Mouse (Mus musculus) hematopoietic stem cell, adult 5-6 weeks (primary cell): Measurements from ENCODE around the gene Wipf1. TPM values are rescaled to one million over a fixed set of nuclear protein-coding genes. Genes with fewer than 3 reads are reported as not detected.

ENCODE experiments used
- ATAC-seq, 2 experiments: fragments of 125-278 bp in 1 of 2; replicated peaks in 1 of 2; 2 replicates each; pipeline ENCODE4 v1.8.0; 2016 to 2017; ENCODE audit warnings: inconsistent platforms in 2 of 2, mild to moderate bottlenecking in 2 of 2, moderate number of reproducible peaks in 2 of 2, low read depth in 1 of 2, moderate TSS enrichment in 1 of 2; ENCODE audit not compliant: low FRiP score in 2 of 2, poor library complexity in 2 of 2, severe bottlenecking in 2 of 2, insufficient read depth in 1 of 2, low TSS enrichment in 1 of 2
- total RNA-seq: library from RNA; stranded (forward); fragments of 172-1452, 232-1000 nt; gene quantifications from 2 replicates; pipeline ENCODE4 v1.2.3, GENCODE M21; 2017

Wipf1 gene
- total RNA-seq, 1 experiment from 2014 or later = 18.8 TPM

DNA sequence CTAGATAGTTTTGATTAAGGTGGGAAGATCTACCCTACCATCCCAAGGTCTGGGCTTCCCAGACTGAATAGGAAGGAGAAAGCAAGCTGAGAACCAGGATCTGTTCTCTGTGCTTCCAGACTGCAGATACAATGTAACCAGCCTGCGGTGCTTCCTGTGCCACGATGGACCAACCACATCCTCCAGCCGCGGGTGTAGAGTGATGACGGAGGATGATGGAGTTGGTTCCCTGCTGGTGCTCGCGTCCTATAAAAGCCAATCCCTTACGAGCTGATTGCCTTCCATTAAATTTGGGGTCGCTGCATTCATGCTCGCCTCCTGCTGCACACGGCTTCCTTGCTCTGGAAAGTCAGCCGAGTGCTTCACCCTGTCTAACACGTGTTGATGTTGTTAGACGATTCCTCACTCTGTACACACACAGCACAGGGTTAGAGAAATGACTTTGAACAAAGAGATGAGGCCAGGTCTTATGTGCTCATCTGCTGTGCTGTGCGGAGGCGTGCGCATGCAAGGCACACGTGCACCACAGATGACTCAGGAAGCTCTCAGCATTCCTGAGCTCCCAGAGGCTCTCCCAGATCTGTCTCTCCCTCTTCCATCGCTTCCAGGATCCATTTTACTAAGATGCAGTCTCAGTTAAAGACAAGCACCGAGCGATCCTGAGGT is 100.6 kb downstream of the Wipf1 start:
- ATAC-seq = no peak; a peak in 1 of 4 replicates

DNA sequence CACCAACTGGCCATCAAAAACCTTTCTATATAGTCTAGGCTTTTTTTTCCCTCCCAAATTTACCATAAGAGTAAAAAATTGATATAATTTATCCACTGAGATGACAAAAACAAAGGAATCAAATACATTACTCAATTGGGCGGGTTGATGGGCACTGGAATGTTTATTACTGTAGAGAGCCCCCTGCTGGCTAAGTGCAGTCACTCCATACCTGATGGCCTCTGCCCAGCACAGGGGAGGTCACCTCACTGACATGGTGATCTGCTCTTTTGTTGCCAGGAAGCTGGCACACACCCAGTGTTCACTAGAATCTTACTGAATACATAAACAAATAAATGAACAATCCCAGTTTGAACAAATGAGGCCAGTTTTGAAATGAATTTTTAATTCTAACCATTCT is 102.2 kb downstream of the Wipf1 start:
- ATAC-seq = peak; percentile 43 to 74; a peak in 1 of 4 replicates

DNA sequence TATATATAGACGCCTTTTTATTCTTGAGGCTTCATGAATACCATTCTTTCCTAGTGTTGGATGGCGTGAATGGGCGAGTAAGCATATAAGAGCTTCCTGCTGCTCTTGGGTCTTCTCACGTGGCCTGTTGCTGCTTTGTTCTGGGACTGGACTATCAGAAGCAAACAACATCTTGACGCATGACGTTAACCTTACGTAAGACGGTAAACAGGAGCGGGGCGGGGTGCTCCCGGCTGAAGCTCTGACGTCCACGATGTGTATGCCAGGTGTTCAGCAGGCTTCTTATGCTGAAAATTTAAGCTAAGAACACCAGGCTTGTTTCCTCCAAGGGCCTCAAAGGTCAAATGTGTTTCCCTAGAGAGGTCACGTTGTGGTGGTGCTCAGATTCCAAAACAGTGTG is 103.7 kb downstream of the Wipf1 start:
- ATAC-seq = no peak

DNA sequence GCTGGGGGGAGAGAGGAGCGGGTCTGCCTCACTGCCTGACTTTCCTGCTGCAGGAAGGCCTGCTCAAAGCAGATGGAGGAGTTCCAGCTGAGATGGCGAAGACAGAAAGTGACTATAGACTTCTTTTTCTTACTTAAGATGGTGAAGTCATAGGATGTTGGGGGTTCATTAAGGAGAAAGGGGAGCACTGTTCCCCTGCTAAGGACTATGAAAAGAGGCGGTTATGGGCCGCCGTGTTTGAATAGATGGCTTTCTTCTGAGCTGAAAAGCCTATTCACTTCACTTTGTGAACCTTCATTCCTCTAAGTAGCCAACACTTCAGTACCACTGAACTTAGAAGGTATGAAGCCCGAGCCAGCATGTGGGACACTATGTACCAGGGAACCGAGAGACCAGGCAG is 109.8 kb downstream of the Wipf1 start:
- ATAC-seq = no peak

DNA sequence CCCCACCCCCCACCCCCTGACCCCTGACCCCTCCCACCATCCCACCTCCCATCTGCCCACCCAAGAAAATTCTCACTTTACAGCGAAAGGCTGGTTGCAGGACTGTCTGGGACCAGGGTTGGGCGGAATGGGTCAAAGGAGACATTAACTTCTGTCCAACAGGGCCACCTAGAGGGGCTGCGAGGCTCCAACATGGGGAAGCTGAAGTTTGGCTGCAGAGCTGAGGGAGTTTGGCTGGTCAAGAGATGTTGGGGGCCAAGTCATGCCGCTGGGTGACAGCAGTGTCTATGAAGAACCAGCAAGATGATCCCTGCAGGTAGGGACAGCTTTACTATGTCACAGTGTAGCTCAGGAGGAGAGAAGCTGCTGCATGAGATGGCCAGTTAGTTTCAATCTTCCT is 110.2 kb downstream of the Wipf1 start:
- ATAC-seq = peak; percentile 56 to 64; a peak in 2 of 4 replicates

DNA sequence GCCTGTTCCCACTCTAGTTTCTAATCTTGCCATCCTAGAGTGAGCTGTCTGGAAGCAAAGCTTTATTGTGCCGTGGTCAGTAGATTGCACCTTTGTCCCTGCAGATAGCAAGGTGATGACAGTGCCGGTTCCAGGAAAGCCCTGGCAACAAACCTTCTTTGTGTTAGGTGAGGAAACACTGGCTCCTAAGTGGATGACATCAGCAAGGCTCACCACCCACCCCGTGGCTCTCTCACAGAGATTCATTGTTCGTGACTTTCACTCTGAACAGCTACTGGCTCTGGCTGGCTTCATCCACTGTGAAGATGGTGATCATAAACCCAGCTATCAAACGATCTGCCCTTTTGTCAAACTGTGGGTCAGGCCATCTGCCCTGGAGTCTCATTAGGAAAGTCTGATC is 113.6 kb downstream of the Wipf1 start:
- no peak for ATAC-seq

DNA sequence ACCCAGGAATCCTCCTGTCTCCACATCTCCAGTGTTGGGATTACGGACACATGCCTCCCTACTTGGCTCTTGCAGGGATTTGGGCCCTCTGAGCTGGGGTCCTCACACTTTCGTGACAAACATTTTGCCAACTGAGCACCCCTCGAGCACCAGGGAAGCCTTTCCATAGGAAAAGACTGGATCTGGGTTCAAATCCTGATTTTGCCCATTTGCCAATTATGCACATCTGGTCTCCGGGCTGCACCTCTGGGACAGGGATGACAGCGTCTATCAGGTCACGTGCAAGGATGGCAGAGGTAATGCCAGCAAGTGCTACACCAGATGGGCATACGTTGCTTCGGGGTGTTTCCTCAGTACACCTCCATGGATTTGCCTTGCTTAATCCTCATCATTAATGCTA is 119.5 kb downstream of the Wipf1 start:
- no peak for ATAC-seq

DNA sequence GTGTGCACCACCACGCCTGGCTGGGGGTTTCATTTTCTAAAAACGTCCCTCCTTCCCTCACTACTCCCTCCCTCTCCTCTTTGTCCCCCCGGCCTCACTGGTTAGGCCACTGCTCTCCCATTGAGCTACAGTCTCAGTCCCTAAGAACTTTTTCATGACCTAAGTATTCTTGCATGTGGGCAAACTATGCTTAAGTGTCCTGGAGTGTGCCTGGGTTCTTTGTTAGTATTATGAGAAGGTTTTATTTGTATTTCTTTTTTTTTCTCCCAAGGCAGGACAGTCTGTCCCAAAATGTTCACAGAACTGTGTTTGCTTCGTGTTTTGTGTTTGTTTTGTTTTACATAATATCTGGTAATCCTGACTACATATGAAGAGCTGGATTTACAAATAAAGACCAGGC is 121.9 kb downstream of the Wipf1 start:
- ATAC-seq = no peak

DNA sequence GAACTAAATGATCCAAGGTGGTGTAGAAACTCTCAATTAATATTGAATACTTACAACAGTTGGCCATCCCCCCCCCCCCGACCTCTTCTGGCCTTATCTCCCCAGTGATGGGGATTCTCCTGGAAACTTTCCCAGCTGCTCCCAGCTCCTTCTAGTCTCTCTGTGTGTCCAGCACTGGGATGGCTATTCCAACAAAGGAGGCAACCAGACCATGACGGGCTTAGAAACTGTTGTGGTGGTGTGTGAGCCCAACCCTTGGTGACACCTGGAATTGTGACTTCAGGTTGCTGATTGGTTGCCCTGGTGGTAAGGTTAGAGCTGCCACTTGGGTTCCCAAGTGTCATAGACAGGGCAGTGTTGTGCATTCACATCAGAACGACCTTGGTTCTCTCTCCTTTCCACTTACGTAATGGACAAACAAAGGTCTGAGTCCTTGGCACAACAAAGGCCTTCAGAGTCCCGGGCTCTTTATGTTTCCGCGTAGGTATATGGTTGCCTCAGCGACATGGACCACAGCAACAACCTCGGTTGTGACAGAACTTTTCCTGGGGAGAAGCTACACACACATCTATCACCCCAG is 123.1 kb downstream of the Wipf1 start:
- no peak for ATAC-seq

DNA sequence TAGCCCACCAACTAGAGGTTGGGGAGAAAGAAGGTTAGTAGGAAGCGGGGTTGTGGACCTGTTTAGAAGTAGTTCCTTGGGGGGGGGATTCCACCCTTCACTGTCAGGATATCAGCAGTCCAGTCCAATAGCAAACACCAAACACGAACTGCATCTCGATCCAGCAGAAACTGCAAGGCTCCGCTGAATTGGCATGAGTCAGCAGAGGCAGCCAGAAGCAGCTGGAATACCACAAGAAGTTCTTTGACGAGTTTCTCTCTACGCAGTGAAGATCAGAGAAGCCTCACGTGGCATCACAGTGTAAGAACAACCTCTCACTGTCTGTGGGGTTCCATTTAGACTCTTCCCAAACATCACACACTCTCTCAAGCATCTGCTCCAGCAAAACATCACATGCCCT is 124.6 kb downstream of the Wipf1 start:
- no peak for ATAC-seq

DNA sequence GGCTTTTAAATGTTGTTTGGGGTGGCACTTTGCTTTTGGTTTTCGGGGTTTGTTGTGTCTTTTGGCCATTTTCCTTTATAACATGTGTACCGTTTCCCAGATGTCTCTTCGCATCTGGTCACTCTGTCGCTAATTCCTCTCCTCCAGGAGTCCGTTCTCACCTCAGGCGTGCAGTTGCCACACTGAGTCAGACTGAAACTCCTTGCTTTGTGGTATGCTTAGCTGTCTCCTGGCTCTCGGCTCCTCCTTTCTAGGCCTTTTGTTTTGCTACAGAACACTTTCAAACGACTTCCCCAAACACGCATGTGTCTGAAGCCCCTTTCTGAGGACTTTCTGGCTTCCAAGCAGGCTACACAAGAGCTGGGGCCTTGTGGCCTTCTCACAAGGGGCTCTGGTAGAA is 125.1 kb downstream of the Wipf1 start:
- no peak for ATAC-seq

DNA sequence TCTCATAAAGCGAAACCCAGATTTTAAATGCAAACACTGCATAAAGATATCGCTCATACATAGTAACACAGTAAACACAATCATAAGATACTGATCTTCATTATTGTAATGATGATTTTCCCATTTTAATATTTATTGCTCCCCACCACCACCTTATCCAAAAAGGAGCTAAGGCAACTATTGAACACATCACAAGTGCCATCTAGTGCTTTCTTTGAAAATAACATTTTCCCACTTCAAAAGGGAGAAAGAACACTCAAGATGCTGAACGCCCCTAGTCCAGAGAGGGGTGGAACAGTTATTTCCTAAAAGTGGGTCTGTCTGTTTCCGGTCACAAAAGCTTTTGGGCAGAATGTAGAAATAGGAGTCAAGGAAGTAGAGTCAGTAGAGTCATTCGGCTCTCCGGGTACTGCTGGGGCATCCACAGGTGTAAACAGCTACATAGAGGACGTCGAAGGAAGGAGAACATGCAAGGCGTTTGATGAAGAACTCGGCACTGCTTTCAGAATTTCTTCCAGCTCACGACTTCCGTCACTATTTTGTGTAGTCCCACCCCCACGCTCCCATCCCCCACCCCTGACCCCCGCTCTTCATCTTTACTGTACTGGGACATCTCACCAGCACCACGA is 126.0 kb downstream of the Wipf1 start:
- ATAC-seq = no peak

DNA sequence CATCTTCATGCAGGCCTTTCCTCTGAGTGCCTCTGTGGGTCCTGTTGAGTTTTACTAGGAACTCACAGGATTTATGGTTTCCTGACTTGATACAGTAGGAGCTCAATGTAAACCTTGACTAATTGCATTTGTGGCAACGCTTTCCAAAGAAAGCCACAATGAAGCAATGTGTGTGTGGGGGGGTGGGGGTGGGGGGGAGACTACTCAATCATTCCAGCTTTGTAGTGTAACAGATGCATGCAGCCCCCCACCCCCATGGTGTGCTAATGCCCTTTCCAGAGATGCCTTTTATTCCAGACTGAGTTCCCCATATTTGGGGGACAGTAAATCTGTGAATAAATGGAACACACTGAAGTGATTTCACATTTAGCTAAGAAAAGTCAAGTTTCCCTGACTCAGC is 127.8 kb downstream of the Wipf1 start:
- no peak for ATAC-seq

DNA sequence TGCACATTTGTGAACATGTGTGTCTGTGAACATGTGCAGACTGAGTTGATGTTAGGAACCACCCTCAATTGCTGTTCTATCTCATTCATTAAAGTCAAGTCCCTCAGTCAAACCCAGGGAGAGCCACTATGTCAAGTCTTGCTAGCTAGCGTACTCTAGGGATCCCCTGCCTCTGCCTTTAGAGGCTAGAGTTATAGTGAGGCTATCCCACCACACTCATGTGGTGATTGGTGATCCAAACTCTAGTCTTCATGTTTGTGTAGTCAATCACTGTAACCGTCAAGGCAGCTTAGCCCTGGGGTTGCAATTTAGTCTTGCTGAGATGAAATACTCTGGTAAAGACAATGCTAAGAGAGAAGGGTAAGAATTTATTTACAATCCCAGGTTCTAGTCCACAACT is 132.1 kb downstream of the Wipf1 start:
- no peak for ATAC-seq

DNA sequence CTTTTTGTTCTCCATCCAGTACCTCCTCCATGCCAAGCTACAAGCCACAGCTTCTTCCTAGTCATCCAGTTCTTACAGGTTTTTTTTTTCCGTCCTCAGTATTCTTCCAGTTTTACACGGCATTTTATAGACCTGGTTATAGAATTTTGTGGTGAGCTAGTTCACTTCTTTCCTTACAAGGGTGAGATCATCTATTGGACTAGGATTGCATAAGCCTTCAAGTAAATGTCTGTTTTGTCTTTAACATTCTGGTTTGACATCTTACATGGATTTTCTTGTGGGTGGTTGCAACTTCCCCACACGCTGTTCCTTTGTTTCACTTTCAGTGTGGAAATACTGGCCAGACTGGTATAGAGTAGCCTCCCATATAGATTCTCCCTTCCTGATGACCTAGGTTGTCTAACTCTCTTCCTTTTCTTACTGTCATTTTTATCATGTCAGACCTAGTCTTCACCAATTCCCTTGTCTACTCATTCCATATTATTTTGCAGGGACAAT is 132.7 kb downstream of the Wipf1 start:
- ATAC-seq = no peak

DNA sequence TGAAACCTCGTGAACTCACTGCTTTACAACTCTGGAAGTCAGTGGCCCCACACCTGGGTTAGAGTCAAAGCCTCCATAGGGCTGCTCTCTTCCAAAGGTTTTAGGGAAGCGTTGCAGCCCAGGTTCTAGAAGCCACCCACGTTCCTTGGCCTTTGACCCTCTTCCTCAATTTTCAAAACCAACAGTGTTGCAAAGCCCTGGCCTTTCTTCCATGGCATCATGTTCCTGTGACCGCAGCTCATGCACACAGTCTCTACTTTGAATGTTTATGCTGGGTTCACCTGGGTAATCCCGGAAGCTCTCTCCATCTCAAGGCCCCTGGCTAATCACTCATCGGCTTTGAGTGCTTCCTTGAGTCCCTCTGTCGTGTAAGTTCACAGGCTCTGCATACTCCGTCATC is 134.0 kb downstream of the Wipf1 start:
- no peak for ATAC-seq

DNA sequence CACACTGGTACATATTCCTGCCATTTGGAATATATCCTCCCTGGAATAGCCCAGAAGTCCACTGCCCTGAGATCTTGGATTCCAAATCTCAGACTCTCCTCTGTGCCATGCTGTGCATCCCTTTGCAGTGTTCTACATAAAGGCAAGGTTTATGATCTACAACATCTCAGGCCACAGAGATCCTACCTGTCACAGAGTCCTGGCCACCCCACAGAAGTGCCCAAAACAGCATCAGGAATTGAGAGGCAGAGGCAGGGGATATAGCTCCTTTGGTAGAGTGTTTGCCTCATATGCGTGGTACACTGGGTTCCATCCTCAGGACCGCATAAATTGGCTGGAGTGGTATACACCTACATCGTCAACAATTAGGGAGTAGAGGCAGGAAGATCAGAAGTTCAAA is 135.1 kb downstream of the Wipf1 start:
- no peak for ATAC-seq

DNA sequence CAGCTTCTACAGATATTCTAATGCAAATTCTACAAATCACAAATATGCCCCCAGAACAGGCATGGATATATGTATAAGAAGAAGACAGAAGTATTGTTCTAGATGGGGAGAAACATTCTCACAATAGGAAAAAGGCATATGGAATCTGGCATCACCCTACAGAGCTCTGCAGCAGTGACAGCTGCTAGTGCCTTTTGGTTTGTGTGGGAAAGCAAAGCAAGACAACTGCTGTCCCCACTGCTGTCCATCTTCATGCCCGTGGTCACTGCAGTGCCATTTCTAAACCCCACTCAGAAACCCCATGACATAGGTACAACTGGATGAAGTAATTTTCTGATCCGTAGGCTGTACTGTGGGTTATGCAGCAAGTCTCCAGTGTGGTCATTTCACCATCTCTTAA is 136.8 kb downstream of the Wipf1 start:
- no peak for ATAC-seq

DNA sequence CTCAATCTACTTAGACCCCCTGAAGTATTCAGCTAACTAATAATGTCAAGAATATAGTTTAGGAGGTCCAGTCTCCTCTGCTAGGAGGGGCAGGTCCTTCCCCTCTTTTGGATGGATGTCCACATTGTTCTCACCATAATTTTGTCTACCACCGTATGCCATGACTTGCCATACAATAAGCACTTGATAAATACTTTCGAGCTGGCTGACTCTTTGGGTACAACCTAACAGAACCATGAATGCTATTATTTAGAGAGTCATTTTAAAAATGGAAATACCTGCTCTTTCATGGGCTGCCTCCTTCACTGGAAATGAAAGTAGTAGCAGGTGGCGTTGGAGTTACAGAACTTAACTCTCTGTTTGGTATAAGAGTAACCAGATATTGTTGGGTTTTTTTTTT is 139.6 kb downstream of the Wipf1 start:
- no peak for ATAC-seq
